Mouse (Mus musculus) lung, postnatal 0 days (tissue): ENCODE results near the gene Slc26a8.

Experiments
- CTCF ChIP-seq: IDR thresholded peaks from 2 replicates; pipeline ENCODE4 v1.5.1; 2016; ENCODE audit warnings: antibody characterized with exemption, mild to moderate bottlenecking
- EP300 ChIP-seq: IDR thresholded peaks from 2 replicates; pipeline ENCODE4 v1.6.1; 2016; ENCODE audit warnings: antibody characterized with exemption, mild to moderate bottlenecking, control low read depth

- no peak for TF ChIP-seq CTCF
- no peak for TF ChIP-seq EP300
Observed at GRCm38 (mm10) chr17:28601557-28602250, 88.3 kb downstream of the Slc26a8 start.
